Mouse (Mus musculus) intestine, embryonic 16.5 days (tissue): Measurements from ENCODE around the gene Zfp646. TPM values are rescaled to one million over a fixed set of nuclear protein-coding genes. Genes with fewer than 3 reads are reported as not detected.

Source experiments
- ATAC-seq: fragments of 200-750 bp; cut with Nextera tagmentation; 2 replicates; pipeline ENCODE4 v1.8.0; 2017; ENCODE audit warnings: moderate TSS enrichment, moderate library complexity
- H3K27ac ChIP-seq: fragments of 300-500 bp; sonication (generic); 2 replicates; pipeline ENCODE4 v1.5.1; 2014; ENCODE audit warnings: mild to moderate bottlenecking, low read length
- H3K27me3 ChIP-seq: fragments of 300-500 bp; sonication (generic); replicated peaks from 2 replicates; pipeline ENCODE4 v1.6.1; 2014; ENCODE audit warnings: low read length, control low read depth, mixed read lengths; ENCODE audit not compliant: control insufficient read depth, insufficient read depth
- H3K36me3 ChIP-seq: fragments of 300-500 bp; sonication (generic); 2 replicates; pipeline ENCODE4 v1.6.1; 2014; ENCODE audit warnings: low read length, control low read depth; ENCODE audit not compliant: control insufficient read depth, insufficient read depth
- H3K4me1 ChIP-seq: fragments of 300-500 bp; sonication (generic); 2 replicates; pipeline ENCODE4 v1.6.1; 2014; ENCODE audit warnings: low read length, control low read depth, mixed read lengths; ENCODE audit not compliant: control insufficient read depth, insufficient read depth
- H3K4me2 ChIP-seq: fragments of 300-500 bp; sonication (generic); 2 replicates; pipeline ENCODE4 v1.6.1; 2014; ENCODE audit warnings: low read depth, low read length, control low read depth
- H3K4me3 ChIP-seq: fragments of 300-500 bp; sonication (generic); 2 replicates; pipeline ENCODE4 v1.5.1; 2014; ENCODE audit warnings: mild to moderate bottlenecking, low read length
- H3K9ac ChIP-seq: fragments of 300-500 bp; sonication (generic); 2 replicates; pipeline ENCODE4 v1.6.1; 2014; ENCODE audit warnings: low read depth, low read length
- H3K9me3 ChIP-seq: fragments of 300-500 bp; sonication (generic); 2 replicates; pipeline ENCODE4 v1.6.1; 2016; ENCODE audit warnings: low read length, control low read depth; ENCODE audit not compliant: control insufficient read depth
- WGBS: fragments of 180-500 bp; shearing (Covaris S2); extraction: QIAGEN DNeasy Blood & Tissue Kit; methylation state at CpG from one replicate; pipeline ENCODE4 v1.1.7; 2014; 5-methylcytosine and 5-hydroxymethylcytosine counted together
- polyA plus RNA-seq: library from polyadenylated mRNA; unstranded; fragments of >200 nt; fragmentation: Nextera tagmentation; extraction: Ambion mirVana; gene quantifications from 2 replicates; pipeline ENCODE4 v1.2.1, GENCODE M21; 2015

Gene Zfp646
- polyA plus RNA-seq, 1 experiment from 2014 or later: 7.2 TPM

DNA sequence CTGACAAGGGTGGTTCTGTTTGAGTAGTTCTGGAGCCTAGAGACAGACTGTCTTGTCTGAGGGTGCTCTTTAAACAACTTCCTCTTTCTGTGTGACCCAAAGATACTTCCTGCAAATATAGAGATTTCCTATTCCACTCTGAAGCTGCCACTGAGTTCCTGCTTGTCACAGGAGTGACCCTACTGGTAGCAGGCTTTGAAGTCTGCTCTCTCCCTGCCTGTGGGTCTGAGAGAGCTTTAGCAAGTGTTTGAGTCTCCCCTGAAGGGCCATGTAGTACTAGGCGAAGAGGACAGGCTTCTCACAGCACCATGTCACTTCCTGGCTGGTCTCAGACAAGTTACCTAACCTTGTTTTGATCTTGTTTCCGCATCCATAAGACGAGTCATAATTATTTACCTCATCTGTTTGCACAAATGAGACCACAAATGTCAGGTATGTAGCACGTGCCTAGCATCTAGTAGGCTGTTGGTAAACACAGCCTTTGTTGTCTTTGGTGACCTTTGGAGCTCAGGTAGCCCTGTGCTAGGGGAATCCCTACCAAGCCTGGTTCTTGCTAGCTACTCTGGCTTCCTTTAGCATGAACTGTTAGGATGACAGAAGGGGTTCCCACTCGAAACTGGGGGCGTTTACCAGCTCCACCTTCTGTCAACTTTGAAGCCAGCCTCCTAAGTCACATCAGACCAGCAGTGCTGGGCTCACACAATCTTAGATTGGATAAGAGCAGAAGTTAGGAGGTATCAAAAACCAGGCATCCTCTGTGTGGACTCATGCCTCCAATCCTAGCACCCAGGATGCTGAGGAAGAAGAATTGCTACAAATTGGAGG is 46.6 kb downstream of the Zfp646 start:
- Histone ChIP-seq H3K4me3 (no peak overlapping the region), H3K4me2 (no peak overlapping the region), H3K27ac (peak overlapping the region; percentile 75), H3K9ac (no peak overlapping the region), H3K9me3 (no peaks in the 10 kb centered on the region), H3K36me3 (peaks cover 5% of the 10 kb centered on the region; the same call in 1 of the 2 replicates), H3K4me1 (peaks cover 26% of the 10 kb centered on the region), H3K27me3 (no peaks in the 10 kb centered on the region)
- no peak for ATAC-seq
- 66% methylated on average over 6 of the region's 6 CpGs for WGBS

DNA sequence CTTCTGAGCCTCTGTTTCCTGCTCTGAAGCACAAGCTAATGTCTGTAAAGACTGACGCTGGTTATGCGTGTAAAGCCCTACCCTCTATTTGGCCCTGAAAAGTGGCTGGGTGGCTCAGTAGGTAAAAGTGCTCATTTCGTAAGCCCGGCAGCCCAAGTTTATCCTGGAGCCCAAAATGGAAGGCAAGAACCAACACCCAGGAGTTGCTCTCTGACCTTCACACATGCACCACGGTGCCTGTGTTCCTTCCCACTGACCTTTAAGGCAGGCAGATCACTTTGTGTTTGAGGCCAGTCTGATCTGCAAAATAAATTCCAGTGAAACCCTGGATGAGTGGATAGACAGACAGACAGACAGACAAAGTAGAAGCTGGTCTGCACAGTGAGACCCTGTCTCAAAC is 47.7 kb downstream of the Zfp646 start:
- peaks cover 5% of the 10 kb centered on the region; the same call in 1 of the 2 replicates for H3K36me3 ChIP-seq

GRCm38 (mm10) chr7:127925252-127925651 is 49.2 kb downstream of the Zfp646 start:
- H3K4me3 ChIP-seq: no peak overlapping the region
- peaks cover 27% of the 10 kb centered on the region for H3K4me1 ChIP-seq
- H3K9me3 ChIP-seq: no peaks in the 10 kb centered on the region
- peak overlapping the region; percentile 42; the same call in 1 of the 2 replicates for H3K4me2 ChIP-seq
- H3K27me3 ChIP-seq: no peaks in the 10 kb centered on the region
- 0 out of 2 replicates have a peak overlapping the region, but pooled peaks have one; percentile 21 for H3K9ac ChIP-seq
- 53% methylated on average over 5 of the region's 5 CpGs for WGBS
- H3K27ac ChIP-seq: peak overlapping the region; percentile 83
- ATAC-seq: peak; percentile 74
- peaks cover 5% of the 10 kb centered on the region; the same call in 1 of the 2 replicates for H3K36me3 ChIP-seq

More for the DNA sequence above, 47.7 kb downstream of the Zfp646 start:
- Histone ChIP-seq H3K27ac (peak overlapping the region; percentile 54), H3K4me3 (no peak overlapping the region), H3K4me2 (no peak overlapping the region), H3K4me1 (peaks cover 26% of the 10 kb centered on the region), H3K9ac (no peak overlapping the region), H3K9me3 (no peaks in the 10 kb centered on the region), H3K27me3 (no peaks in the 10 kb centered on the region)
- ATAC-seq: no peak
- WGBS: 87% methylated on average over 5 of the region's 5 CpGs

GRCm38 (mm10) chr7:127926066-127926465 is 50.0 kb downstream of the Zfp646 start:
- peak overlapping the region; percentile 42 for H3K4me2 ChIP-seq
- 64% methylated on average over 8 of the region's 8 CpGs for WGBS
- H3K4me3 ChIP-seq: peak overlapping the region; percentile 20; the same call in 1 of the 2 replicates
- peaks cover 32% of the 10 kb centered on the region for H3K4me1 ChIP-seq
- peak overlapping the region; percentile 75 for H3K9ac ChIP-seq
- peaks cover 5% of the 10 kb centered on the region; the same call in 1 of the 2 replicates for H3K36me3 ChIP-seq
- H3K9me3 ChIP-seq: no peaks in the 10 kb centered on the region
- H3K27me3 ChIP-seq: no peaks in the 10 kb centered on the region
- peak overlapping the region; percentile 83 for H3K27ac ChIP-seq
- no peak for ATAC-seq

- no peaks in the 10 kb centered on the region for H3K27me3 ChIP-seq
- H3K4me3 ChIP-seq: peak overlapping the region; percentile 20
- 68% methylated on average over 11 of the region's 11 CpGs for WGBS
- H3K36me3 ChIP-seq: peaks cover 5% of the 10 kb centered on the region; the same call in 1 of the 2 replicates
- peak overlapping the region; percentile 83 for H3K27ac ChIP-seq
- no peaks in the 10 kb centered on the region for H3K9me3 ChIP-seq
- H3K4me2 ChIP-seq: peak overlapping the region; percentile 42
- peaks cover 40% of the 10 kb centered on the region for H3K4me1 ChIP-seq
- peak overlapping the region; percentile 75 for H3K9ac ChIP-seq
- 0 out of 2 replicates have a peak, but pooled peaks have one; percentile 7 for ATAC-seq
These were observed 50.8 kb downstream of the Zfp646 start for GRCm38 (mm10) chr7:127926846-127927245.

GRCm38 (mm10) chr7:127927726-127928125 is 51.7 kb downstream of the Zfp646 start:
- peaks cover 49% of the 10 kb centered on the region for H3K4me1 ChIP-seq
- H3K4me2 ChIP-seq: peak overlapping the region; percentile 42
- H3K36me3 ChIP-seq: peaks cover 5% of the 10 kb centered on the region; the same call in 1 of the 2 replicates
- no peaks in the 10 kb centered on the region for H3K27me3 ChIP-seq
- peak overlapping the region; percentile 83 for H3K27ac ChIP-seq
- no peak for ATAC-seq
- H3K4me3 ChIP-seq: peak overlapping the region; percentile 57
- no peaks in the 10 kb centered on the region for H3K9me3 ChIP-seq
- WGBS: 81% methylated on average over 11 of the region's 11 CpGs
- H3K9ac ChIP-seq: peak overlapping the region; percentile 75

GRCm38 (mm10) chr7:127928596-127928995 is 52.6 kb downstream of the Zfp646 start:
- peak overlapping the region; percentile 57 for H3K4me3 ChIP-seq
- peaks cover 5% of the 10 kb centered on the region; the same call in 1 of the 2 replicates for H3K36me3 ChIP-seq
- H3K9ac ChIP-seq: peak overlapping the region; percentile 75
- H3K27ac ChIP-seq: peak overlapping the region; percentile 83
- WGBS: 33% methylated on average over 5 of the region's 5 CpGs
- no peaks in the 10 kb centered on the region for H3K9me3 ChIP-seq
- peak; percentile 18; the same call in 1 of the 2 replicates for ATAC-seq
- peak overlapping the region; percentile 42 for H3K4me2 ChIP-seq
- no peaks in the 10 kb centered on the region for H3K27me3 ChIP-seq
- peaks cover 45% of the 10 kb centered on the region for H3K4me1 ChIP-seq

DNA sequence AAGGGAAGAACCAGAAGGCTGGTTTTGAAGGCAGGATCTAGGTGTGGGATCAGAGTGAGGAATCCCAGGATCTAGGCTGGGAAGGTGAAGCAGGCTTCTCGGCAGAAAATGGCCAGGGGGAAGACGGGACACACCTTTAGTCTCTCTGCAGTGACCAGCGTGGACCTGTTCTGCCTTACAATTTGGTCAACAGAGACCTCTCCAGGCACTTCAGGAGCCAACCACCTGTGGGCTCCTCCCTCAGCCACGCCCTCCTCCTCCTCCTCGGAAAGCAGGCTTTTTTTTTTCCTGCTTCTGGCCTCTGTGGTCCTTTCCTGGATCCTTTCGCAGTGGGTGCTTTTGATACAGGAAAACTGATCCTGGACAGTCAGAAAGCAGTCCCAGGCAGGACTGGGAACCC is 53.9 kb downstream of the Zfp646 start, which contains the start of gene Prss8:
Gene Prss8, minus strand, starts transcription at position 182 of the 400 bp plus-strand sequence.
- peak within 1 kb of the TSS; percentile 83 for H3K27ac ChIP-seq
- H3K4me1 ChIP-seq: peaks cover 47% of the 10 kb centered on the region
- H3K4me2 ChIP-seq: peak within 1 kb of the TSS; percentile 42
- peak; percentile 39 for ATAC-seq
- H3K36me3 ChIP-seq: 0 out of 2 replicates have a peak, but pooled peaks cover 3% of the 10 kb centered on the region
- no peaks in the 10 kb centered on the region for H3K9me3 ChIP-seq
- H3K4me3 ChIP-seq: peak within 1 kb of the TSS; percentile 57
- peak within 1 kb of the TSS; percentile 75 for H3K9ac ChIP-seq
- no peaks in the 10 kb centered on the region for H3K27me3 ChIP-seq
- WGBS: 11% methylated on average over 6 of the region's 6 CpGs

DNA sequence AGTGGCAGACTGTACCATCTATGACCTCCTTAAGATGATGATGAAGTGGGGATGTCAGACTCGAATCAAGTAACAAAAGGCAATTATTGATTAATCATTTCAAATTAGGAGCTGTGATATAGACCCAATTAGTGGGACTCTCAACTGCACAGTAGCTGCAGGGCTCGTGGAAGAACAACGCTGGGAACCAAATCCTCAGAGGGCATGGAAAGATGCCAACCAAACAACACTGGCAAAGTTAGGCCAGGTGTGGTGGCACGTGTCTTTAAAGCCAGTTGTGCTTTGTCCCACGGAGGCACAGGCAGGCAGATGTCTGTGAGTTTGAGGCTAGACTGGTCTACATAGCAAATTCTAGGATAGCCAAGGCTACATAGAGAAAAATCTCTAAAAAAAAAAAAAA is 54.6 kb downstream of the Zfp646 start:
- 0 out of 2 replicates have a peak, but pooled peaks cover 3% of the 10 kb centered on the region for H3K36me3 ChIP-seq
- ATAC-seq: no peak
- H3K4me1 ChIP-seq: peaks cover 47% of the 10 kb centered on the region
- peak overlapping the region; percentile 64; the same call in 1 of the 2 replicates for H3K27ac ChIP-seq
- peak overlapping the region; percentile 42 for H3K4me2 ChIP-seq
- H3K9me3 ChIP-seq: no peaks in the 10 kb centered on the region
- WGBS: 72% methylated on average over 5 of the region's 5 CpGs
- H3K27me3 ChIP-seq: no peaks in the 10 kb centered on the region
- no peak overlapping the region for H3K4me3 ChIP-seq
- H3K9ac ChIP-seq: no peak overlapping the region
